Comparison of ENCODE assay signal across 10 mouse cellular contexts in the genomic region with DNA sequence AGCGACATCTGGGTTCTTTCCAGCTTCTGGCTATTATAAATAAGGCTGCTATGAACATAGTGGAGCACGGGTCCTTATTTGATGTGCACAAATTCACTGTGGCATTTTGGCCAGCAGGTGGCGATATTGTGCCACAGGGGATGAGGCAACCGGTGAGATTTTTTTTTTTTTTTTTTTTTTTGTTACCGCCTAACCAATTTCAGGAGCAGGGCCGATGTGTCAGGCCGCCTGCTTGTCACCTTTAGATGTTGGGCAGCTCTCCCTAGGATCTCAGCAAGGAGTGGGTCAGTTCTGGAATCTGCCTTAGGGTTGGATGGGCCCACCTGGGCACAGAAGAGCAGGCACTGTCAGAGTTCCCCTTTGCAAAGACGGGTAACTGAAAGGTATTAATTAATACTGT.
DNase-seq lines count a peak whose midpoint lies in the region; ATAC-seq lines count a peak whose summit lies in the region.
"Had no signal": no experiment of that assay in that cellular context is flagged by ENCODE, and none has a peak within 500 bp of the region (broad histone marks: within the 10 kb centered on the region; RNA-seq: fewer than 3 reads in every experiment).

No protein-coding gene starts in this region.

- H3K9me3 ChIP-seq in hindbrain, embryonic 14.5 days (ENCODE audit: control insufficient read depth, low read length) = peaks cover 8% of the 10 kb centered on the region; the same call in 1 of the 2 replicates
- H3K9me3 ChIP-seq in liver, embryonic 11.5 days (ENCODE audit: control insufficient read depth, low read length) = no peaks in the 10 kb centered on the region

- no peaks in the 10 kb centered on the region for H3K4me1 ChIP-seq in hindbrain, embryonic 14.5 days (replicated peaks; ENCODE audit: control insufficient read depth, insufficient read depth, low read length)
- no peaks in the 10 kb centered on the region for H3K4me1 ChIP-seq in liver, embryonic 11.5 days (replicated peaks; ENCODE audit: control insufficient read depth, insufficient read depth, low read length)
- H3K4me1 ChIP-seq: megakaryocyte, embryonic 14.5 days had no signal

- no peak overlapping the region for H3K9ac ChIP-seq in hindbrain, embryonic 14.5 days
- H3K9ac ChIP-seq in liver, embryonic 11.5 days (ENCODE audit: low read depth, low read length) = no peak overlapping the region

- WGBS in hindbrain, embryonic 14.5 days = 13% methylated on average over 8 of the region's 8 CpGs
- 20% methylated on average over 8 of the region's 8 CpGs for WGBS in liver, embryonic 11.5 days

- peak; percentile 71 for DNase-seq in layer of hippocampus, adult 11-12 months (ENCODE audit: low spot score)
- DNase-seq in layer of hippocampus, adult 9-10 months (ENCODE audit: low spot score) = no peak
- peak; percentile 82 for DNase-seq in adrenal gland, postnatal 10 days
- DNase-seq in embryo, embryonic 11 days = peak; percentile 84
- DNase-seq in hindbrain, embryonic 14.5 days (ENCODE audit: low spot score) = peak; percentile 91
- DNase-seq in liver, embryonic 11.5 days (ENCODE audit: low spot score) = peak; percentile 44
- DNase-seq in ovary, postnatal 14 days (ENCODE audit: low spot score) = peak; percentile 56
- DNase-seq in urinary bladder, postnatal 10 days (ENCODE audit: low spot score) = peak; percentile 38

- no peak; the same call in 1 of the 2 replicates for ATAC-seq in hindbrain, embryonic 14.5 days (ENCODE audit: low FRiP score)
- no peak for ATAC-seq in liver, embryonic 11.5 days (replicated peaks; ENCODE audit: low FRiP score)

- no peaks in the 10 kb centered on the region for H3K36me3 ChIP-seq in hindbrain, embryonic 14.5 days (replicated peaks; ENCODE audit: control insufficient read depth, insufficient read depth)
- no peaks in the 10 kb centered on the region for H3K36me3 ChIP-seq in liver, embryonic 11.5 days (ENCODE audit: control insufficient read depth, insufficient read depth, low read length)

- no peaks in the 10 kb centered on the region for H3K27me3 ChIP-seq in hindbrain, embryonic 14.5 days (ENCODE audit: control insufficient read depth, insufficient read depth, low read length)
- no peaks in the 10 kb centered on the region for H3K27me3 ChIP-seq in liver, embryonic 11.5 days (replicated peaks; ENCODE audit: control insufficient read depth, insufficient read depth, low read length)

- H3K4me3 ChIP-seq in hindbrain, embryonic 14.5 days (replicated peaks; ENCODE audit: low read length) = no peak overlapping the region
- H3K4me3 ChIP-seq in liver, embryonic 11.5 days (ENCODE audit: low read depth, low read length) = no peak overlapping the region
- H3K4me3 ChIP-seq: erythroblast, embryonic 14.5 days; megakaryocyte, embryonic 14.5 days had no signal

- no peak overlapping the region for H3K4me2 ChIP-seq in hindbrain, embryonic 14.5 days (replicated peaks)
- H3K4me2 ChIP-seq in liver, embryonic 11.5 days = no peak overlapping the region

- no peak overlapping the region for H3K27ac ChIP-seq in hindbrain, embryonic 14.5 days
- no peak overlapping the region for H3K27ac ChIP-seq in liver, embryonic 11.5 days (ENCODE audit: low read depth, low read length)
